Comparison of ENCODE assay signal across 15 mouse cellular contexts in genomic region chr4:57730047-57730446, GRCm38 (mm10).
"Had no signal": no experiment of that assay in that cellular context is flagged by ENCODE, and none has a peak within 500 bp of the region (broad histone marks: within the 10 kb centered on the region; RNA-seq: fewer than 3 reads in every experiment).

No protein-coding gene starts in this region.

- H3K27ac ChIP-seq: intestine, embryonic 15.5 days; left cerebral cortex, adult 2 months; liver, embryonic 13.5 days; neural tube, embryonic 12.5 days; neural tube, embryonic 15.5 days; stomach, postnatal 0 days had no signal

- H3K4me2 ChIP-seq: intestine, embryonic 15.5 days; liver, embryonic 13.5 days; lung, embryonic 14.5 days; midbrain, embryonic 11.5 days; neural tube, embryonic 12.5 days; neural tube, embryonic 15.5 days had no signal

- H3K36me3 ChIP-seq: intestine, embryonic 15.5 days; liver, embryonic 13.5 days; neural tube, embryonic 12.5 days; neural tube, embryonic 15.5 days had no signal

- ATAC-seq: intestine, embryonic 15.5 days had no signal

- H3K4me3 ChIP-seq: intestine, embryonic 15.5 days; left cerebral cortex, adult 2 months; liver, embryonic 13.5 days; neural tube, embryonic 12.5 days; neural tube, embryonic 15.5 days had no signal

- H3K27me3 ChIP-seq: intestine, embryonic 15.5 days; liver, embryonic 13.5 days; neural tube, embryonic 12.5 days; neural tube, embryonic 15.5 days had no signal

- DNase-seq: kidney, adult 18-20 months; kidney, postnatal 14 days; liver, embryonic 13.5 days; lung, embryonic 14.5 days; midbrain, embryonic 14.5 days; right cerebral cortex, adult 18-20 months; right cerebral cortex, postnatal 14 days; right cerebral cortex, postnatal 4 days; thymus, postnatal 14 days had no signal

- H3K9me3 ChIP-seq: intestine, embryonic 15.5 days; liver, embryonic 13.5 days; neural tube, embryonic 12.5 days; neural tube, embryonic 15.5 days had no signal

- H3K4me1 ChIP-seq: intestine, embryonic 15.5 days; liver, embryonic 13.5 days; neural tube, embryonic 12.5 days; neural tube, embryonic 15.5 days had no signal

- H3K9ac ChIP-seq: intestine, embryonic 15.5 days; liver, embryonic 13.5 days; lung, embryonic 14.5 days; neural tube, embryonic 12.5 days; neural tube, embryonic 15.5 days had no signal
